Mouse (Mus musculus) kidney, adult 18-20 months (tissue): ENCODE measurements at regions not wholly inside any gene's neighbourhood (a gene's known extent, or its start where the extent isn't known, plus 50 kb on each side); places are given as distances from the start of the nearest gene placed in this dataset.

ENCODE experiments used
- DNase-seq: peaks from one replicate; pipeline ENCODE4 v3.0.0; 2021

DNA sequence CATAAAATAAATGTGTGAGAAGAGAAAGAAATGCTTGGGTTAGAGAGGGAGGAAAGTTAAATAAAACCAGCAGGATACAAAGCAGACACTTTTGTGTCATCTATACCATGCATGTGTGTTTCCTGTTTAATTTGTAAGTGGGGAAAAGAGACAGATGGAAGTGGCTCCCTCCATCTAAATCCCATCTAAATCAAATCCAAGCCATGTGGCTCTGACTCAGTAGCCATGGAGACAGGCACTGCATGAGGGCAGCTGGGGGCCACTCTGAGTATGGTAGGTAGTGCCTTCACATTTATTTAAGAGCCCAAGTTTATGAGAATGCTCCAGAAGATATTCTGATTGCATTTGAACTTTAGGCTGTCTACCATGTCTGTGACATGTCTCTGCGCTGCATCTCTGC is 97.8 kb upstream of the Tcf21 start:
- no peak for DNase-seq

DNA sequence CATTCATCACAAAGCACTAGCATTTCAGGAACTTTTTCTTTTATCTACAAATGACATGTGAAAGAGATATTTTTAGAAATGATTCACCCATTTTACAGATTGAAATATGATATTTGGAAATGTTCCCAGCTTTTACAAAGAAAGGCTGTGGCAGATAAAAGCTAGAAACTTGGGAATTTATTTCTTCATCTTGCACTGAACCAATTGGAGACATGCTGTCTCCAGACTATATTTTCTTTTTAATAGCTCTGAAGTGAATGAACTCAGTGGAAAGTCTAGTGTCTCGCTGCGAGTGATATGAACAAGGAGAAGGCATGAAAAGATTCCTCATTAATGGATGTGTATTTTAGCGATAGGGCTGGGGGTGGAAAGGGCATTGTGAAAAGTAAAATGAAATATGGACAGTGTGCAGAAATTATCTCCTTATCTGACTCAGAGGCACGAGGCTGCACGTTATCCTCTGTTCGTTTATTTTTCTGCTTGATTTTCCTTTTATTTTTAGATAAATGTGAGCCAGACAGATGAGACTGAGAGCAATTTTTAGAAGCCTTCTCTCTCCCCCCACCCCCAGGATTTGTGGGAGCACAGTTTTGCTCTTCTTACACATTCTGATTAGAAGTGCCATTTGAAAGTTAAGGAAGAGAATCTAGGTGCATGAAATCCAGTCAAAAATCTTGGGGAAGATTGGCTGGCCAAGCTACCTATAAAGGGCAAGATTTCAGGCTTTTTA is 96.0 kb upstream of the Tcf21 start:
- no peak for DNase-seq

DNA sequence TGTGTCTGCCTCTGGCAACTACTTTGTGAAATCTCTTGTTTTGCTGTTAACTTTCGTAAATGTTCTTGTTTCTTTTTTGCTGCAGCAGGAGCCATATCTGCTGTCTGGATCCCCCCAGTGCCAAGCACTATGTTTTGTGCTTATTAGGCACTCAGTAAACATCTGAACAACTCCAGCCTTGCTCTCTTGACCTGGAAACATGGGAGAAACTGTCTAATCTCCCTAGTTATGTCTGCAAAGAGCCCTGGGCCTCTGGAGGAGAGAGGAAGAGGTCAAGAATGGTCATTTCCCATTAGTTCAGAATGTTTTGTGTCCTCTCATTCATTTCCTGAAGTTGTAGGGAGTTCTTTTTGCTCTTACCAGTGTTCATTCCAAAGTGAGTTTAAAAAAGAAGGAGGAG is 93.1 kb upstream of the Tcf21 start:
- DNase-seq, result no peak

DNA sequence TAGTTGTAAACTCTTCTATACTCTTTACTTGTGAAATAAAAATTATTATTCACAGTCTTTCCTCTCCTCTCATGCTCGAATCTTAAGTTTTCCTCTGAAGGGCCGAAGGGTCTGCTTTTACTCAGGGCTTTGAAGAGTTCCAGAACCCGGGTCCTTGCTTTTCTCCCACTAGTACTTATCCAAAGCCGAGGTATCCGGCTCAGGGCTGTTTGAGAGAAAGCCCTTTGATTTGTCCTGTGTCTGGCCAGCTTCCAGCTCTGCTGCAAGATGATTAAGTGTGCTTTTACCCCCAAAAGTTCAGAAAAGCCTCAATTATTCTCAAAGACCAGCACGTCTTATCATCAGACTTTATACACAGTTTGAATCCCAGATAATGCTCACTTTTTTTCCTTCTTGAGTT is 88.7 kb upstream of the Tcf21 start:
- DNase-seq, result no peak

DNA sequence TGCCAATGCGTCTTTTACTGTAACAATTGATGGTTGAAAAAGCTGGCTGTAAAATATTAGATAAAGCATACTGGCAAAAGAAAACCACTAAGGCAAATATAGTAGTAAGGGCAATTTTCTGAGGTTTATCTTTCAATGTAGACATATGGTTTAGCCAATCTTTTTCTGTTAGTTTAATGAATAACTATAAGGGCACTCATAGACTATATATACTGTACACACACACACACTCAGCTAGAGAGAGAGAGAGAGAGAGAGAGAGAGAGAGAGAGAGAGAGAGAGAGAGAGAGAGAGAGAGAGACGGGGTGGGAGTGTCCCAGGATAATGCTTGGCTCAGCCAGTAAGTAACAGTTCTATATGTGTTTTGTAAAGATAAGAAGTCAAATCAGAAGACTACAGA is 85.3 kb upstream of the Tcf21 start:
- no peak for DNase-seq

DNA sequence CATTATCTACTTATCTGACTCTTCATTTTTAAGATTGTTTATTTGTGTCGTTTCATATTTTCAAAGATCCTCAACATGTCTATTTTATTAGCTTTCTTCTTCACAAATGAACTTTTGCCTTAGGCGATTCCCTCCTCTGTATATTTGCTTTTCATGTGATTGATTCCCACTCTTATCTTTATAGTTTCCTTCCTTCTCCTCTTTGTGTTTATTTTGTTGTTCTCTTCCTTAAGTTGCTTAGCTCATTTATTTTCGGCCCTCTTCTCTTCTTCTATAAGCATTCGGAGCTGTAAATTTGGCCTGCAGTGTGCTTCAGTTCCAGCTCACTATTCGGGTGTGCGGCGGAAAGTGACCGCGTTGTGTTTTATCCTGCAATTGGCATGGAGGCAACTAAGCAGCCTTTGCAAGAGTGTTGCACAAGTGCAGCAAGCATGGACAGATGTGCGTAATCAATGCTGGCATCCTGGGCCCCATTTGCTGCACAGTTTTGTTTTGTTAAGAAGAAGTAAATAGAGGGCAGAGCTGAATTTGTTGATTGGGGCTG is 73.5 kb upstream of the Tcf21 start:
- no peak for DNase-seq

DNA sequence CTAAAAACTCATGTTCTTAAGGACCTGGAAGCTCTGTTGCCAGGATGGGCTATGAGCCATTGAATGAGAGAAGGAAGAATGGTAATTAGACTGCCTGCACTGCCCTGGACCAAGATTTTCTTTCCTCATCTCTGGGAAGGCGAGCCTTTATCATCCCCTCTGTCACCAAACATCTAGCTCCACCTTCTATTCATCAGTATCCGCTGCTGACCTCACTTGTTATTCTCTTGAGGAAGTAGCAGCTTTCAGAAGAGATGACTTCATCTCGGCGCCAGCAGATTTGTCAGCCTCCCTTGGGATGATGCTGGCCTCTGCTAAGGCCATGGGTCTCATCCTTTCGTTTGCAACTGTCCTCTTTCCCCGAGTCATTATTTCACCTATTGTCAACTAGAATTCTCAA is 67.5 kb upstream of the Tcf21 start:
- no peak for DNase-seq

DNA sequence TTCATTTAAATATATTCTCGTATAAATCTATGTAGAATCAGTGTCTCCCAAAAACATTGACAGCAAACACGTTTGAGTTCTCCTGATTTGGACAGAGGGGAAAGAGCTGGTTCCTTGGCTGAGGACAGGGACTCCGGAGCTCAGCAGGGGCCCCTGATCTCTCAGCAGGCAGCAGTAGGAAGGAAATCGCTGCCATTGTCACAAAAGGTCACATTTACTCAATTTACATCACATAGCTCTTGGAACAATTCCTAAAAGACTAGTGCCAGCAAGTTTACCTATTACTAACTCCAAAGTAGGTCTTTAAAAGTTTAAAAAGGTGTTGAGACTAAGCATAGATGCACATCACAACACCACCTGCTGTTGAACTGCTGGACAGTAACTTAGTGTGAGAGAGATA is 59.7 kb upstream of the Tcf21 start:
- DNase-seq, result no peak

DNA sequence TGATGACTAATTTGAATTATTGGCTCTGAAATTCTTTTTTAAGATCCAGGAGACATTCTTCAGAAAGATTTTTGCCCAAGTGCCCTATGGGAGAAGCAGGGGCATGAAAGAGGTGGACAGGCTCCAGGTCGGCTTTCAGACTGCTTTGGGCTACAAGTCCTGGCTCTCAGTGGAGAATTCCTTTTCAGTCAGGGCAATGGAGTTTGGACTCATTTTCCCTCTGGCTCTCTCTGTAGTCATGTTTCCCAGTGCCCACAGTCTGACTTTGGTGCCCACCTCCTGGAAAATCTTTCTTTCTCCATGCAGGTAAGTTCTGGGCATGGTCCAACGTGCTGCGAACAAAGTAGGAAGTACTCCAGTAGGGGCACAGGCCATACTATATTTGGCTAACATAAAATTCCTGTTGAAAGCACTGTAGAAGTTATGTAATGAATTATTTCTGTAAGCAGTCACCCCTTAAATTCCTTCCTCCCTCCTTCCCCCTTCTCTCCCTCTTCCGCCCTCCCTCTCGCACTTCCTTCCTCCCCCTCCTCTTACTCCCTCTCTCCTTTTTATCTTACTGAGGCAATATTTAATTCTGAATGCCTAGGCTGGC is 57.7 kb upstream of the Tcf21 start:
- DNase-seq, result peak; percentile 26

DNA sequence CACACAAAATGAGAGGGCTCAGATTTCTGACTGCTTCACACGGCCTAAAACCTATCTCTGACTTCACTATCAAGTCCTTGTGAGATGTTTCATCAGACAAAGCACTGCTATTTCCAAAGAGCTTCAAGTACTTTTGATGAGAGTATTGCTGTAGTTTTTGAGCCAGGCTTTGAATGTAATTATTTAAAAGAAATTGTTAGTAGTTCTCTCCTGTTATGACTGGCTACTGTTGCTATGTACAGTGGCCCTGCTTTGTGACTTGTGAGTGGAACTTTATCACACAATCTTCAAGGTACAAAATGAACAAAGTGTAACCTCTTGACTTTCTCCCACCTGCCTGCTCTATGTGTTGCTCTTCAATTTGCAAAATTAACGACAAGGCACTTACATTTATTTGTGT is 57.1 kb upstream of the Tcf21 start:
- DNase-seq, result no peak

DNA sequence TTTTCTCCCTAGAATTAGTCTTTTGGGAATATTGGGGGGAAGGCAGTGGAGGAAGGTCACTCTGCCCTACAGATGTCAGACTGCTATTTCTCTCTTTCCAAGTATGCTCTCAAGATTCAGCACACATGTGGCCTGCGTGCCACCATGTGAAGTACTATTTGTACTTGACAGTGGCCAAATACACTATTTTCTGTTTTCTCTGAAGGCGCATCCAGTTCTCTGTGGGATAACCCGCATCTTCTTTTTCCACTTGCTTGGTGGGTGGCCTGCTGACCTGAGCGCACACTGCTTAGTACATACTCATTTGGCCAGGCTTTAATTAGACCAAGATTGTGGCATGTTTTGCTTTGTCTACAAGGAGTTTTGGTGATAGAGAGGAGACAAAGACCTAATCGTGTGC is 55.7 kb upstream of the Tcf21 start:
- no peak for DNase-seq

DNA sequence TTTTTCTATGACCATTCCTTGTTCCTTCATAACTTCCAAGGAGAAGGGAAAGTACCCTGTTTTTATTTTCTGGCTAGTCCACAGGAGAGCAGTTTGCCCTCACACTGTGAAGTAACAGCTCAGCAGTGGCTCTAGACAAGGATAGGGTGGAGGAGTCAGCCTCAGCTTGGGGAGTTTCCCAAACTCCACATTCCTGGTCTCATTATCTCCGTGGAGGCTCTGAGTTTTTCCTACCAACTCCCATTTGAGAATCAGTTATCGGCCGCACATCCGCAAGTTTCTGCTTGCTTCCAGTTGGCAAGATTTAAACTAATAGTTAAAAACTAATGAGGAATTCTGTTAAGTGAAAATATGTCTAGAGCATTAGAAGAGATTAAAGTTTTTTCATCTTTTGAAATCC is 55.2 kb upstream of the Tcf21 start:
- no peak for DNase-seq
